Mouse (Mus musculus) left cerebral cortex, adult 8-10 months (tissue): ENCODE data around the gene Minar1. TPM values are rescaled to one million over a fixed set of nuclear protein-coding genes. Genes with fewer than 3 reads are reported as not detected.

ENCODE experiments used
- total RNA-seq, 4 experiments: library from RNA; stranded (reverse); gene quantifications; 2 replicates each; pipeline ENCODE4 v1.2.4; 2022

Minar1 gene
- total RNA-seq, 4 experiments from 2014 or later: 7.6 to 8.0 (median 7.9) TPM

Other genes with a start within 250 kb of the Minar1 start
- 10 to 100 TPM; 27.6 to 37.8 (median 33.4) TPM for gene Tmed3, start 81.9 kb upstream of the Minar1 start, total RNA-seq
- gene Ankrd34c, start 115.3 kb upstream of the Minar1 start, total RNA-seq: 10 to 100 TPM; 10.1 to 15.8 (median 11.8) TPM